Mouse (Mus musculus) spleen, adult 2 months (tissue): ENCODE measurements around the gene Gabrr3.

Experiments used
- CTCF ChIP-seq: fragments of 200-500 bp; IDR thresholded peaks from 2 replicates; pipeline ENCODE4 v1.5.1; 2011; ENCODE audit warnings: mild to moderate bottlenecking, inconsistent platforms; ENCODE audit not compliant: insufficient read depth, insufficient read length, insufficient replicate concordance; ENCODE audit errors: extremely low read depth
- POLR2A ChIP-seq: fragments of 200-500 bp; IDR thresholded peaks from 2 replicates; pipeline ENCODE4 v1.6.1; 2011; ENCODE audit warnings: low read depth, low read length, inconsistent platforms

- no peak for TF ChIP-seq CTCF
- no peak for TF ChIP-seq POLR2A
Measured at GRCm38 (mm10) chr16:59404798-59405197, 2.3 kb upstream of the Gabrr3 start.
